Mouse (Mus musculus): ENCODE results near the gene Slc12a9. TPM values are rescaled to one million over a fixed set of nuclear protein-coding genes. Genes with fewer than 3 reads are reported as not detected.

The Slc12a9 gene
- polyA plus RNA-seq, 1 experiment: 0.44 TPM

DNA sequence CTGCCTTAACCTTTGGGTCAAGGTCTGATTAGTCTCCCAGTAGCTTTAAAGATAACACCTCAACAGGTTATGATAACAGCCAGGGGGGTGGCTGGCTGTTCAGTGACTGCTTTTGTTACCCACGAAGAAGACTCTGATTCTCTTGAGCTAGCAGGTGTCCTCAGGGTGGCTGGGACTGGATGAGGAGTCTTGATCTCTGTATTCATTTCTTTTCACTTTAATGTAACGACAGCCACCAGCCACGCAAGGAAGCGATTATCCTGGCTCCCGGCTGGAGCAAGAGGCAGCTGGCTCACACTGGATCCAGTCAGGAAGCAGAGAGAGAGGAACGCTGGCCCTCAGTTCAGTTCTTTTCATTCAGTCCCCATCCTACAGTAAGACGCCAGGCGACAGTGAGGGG lies 3.8 kb upstream of the Slc12a9 start:
- TF ChIP-seq GATA1 (IDR thresholded peaks at IDR 0.05; ENCODE audit: low read length): no peak

DNA sequence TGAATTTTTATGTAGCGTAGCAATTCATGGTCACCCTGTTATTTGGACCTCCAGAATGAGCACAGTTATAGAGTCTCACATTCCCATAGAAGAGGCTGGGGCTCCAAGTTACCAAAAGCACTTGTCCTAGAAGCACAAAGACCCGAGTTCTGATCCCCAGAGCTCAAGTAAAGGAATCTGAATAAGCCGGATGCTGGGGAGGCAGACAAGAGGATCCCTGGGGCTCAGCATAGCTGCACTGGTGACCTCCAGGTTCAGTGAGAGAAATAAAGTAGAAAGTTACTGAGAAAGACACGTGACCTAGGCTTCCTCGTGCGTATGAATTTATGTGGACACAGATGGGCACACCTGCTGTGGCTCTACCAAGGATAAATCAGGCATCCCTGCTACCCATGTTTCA lies 1.7 kb upstream of the Slc12a9 start:
- TF ChIP-seq GATA1 (IDR thresholded peaks at IDR 0.05; ENCODE audit: low read length): no peak

DNA sequence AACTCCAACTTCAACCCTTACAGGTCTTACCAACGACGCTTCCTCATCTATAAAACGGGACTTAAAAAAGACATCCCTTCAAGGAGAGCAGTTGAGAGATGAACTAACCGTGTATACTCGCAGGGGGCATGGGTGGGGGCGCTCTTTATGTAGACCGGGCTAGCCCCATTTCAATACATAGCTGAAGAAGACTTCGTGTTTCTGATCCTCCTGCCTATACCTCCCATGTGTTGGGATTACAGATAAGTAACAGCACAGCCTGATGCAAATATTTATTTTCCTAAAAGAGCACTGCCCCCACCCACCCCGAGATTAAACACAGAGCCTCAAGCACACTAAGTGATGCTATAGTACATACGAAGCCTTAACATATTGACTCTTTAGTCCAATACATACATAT lies 920 bp upstream of the Slc12a9 start:
- TF ChIP-seq GATA1 (IDR thresholded peaks at IDR 0.05; ENCODE audit: low read length): no peak

DNA sequence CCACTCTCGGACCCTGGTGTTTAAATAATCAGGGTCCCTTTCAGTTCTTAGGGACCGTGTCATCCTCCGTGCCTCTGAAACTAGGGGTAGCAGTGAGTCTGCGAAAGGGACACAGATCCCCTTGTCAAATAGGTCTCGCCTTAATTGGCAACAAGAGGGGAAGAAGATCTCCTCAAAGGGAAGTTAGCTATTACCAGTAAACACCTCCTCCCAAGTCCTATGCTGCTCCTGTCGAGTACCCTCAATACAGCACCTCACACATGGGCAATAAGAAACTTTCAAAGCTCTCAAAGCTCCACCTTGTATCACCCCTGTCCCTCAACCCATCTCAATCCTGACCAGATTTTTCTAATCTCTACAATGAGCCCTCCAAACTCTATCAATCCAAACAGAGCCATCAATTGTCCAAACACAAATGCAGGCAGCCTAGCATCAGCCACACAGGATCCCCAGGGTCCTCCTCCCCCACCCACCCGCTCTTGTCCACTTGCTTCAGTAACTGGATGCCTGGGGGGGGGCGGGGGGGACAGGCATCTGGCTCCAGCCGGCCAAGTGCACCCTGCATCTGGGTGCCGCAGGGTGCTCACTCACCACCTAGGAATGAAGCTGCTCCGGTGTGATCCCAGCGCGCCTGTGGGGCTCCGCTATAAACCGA lies 413 bp downstream of the Slc12a9 start:
- no peak for TF ChIP-seq GATA1 (IDR thresholded peaks at IDR 0.05; ENCODE audit: low read length)

DNA sequence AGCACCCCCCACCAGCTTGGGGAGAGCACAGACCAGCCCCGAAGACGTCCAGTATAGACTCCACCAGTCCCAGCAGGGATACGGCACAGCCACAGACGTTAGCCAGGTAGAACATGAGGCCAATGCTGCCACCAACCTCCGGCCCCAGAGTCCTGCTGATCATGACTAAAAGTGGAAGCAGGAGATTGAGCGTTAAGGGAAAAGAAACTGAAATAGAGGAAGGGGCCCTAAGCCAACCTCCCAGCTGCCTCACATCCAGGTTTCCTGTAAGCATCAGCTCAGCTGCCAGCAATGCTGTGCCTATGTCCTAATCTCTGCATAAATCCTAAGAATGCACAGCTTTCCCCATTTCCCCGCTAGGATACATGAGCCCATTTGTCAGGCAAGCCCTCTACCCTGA lies 2.5 kb downstream of the Slc12a9 start:
- TF ChIP-seq GATA1 (IDR thresholded peaks at IDR 0.05; ENCODE audit: low read length): no peak

DNA sequence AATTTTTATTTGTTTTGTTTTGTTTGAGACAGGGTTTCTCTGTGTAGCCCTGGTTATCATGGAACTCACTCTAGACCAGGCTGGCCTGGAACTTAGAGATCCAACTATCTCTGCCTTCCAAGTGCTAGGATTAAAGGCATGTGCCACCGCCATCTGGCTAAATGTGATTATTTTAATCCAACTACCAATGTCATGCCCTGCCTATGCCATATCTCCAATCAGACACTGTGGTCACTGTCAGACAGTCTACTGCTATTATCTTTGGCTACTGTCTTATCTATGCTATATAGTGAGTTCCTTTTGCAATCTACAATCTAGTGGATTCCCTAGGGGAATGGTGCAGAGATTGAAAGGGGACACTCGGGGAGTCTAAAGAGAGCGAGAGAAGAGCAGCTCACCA lies 12.4 kb downstream of the Slc12a9 start:
- TF ChIP-seq GATA1 (IDR thresholded peaks at IDR 0.05; ENCODE audit: low read length): peak; percentile 88

DNA sequence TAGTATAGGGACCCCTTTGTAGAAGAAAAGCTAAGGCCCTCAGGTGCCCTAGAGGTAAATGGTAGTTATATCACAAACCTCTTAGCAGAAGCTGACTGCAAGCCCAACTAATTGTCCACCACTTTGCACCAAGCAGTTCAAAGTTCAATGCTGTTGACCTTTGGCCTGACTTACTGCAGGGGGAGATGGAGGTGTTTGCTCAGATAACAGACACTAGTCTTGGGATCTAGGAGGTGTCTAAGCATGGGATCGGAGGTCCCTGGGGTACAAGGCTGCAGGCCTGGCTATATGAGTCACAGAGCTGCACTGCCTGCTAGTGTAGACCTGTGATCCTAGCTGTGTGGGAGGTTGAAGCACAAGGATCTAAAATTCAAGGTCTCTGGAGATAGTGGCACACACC lies 14.8 kb downstream of the Slc12a9 start:
- TF ChIP-seq GATA1 (IDR thresholded peaks at IDR 0.05; ENCODE audit: low read length): no peak

DNA sequence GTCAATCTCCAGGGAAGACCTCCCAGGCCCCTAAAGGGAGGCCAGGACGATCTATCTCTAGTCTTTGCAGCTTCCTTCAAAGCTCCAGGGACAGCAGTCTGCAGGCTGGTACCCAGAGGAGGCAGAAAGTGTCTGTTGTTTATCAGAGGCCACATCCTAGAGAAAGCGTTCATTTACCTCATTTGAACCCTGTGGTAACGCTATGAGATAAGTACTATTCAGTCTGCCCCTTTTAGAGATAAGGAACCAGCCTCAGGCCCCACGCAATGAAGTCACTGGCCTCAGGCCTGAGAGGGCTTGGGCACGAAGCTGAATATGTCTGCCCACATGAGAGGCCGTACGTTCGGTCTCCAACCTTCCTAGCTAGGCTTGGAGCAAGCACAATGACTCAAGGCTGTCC lies 16.0 kb downstream of the Slc12a9 start:
- TF ChIP-seq GATA1 (IDR thresholded peaks at IDR 0.05; ENCODE audit: low read length): peak; percentile 90

DNA sequence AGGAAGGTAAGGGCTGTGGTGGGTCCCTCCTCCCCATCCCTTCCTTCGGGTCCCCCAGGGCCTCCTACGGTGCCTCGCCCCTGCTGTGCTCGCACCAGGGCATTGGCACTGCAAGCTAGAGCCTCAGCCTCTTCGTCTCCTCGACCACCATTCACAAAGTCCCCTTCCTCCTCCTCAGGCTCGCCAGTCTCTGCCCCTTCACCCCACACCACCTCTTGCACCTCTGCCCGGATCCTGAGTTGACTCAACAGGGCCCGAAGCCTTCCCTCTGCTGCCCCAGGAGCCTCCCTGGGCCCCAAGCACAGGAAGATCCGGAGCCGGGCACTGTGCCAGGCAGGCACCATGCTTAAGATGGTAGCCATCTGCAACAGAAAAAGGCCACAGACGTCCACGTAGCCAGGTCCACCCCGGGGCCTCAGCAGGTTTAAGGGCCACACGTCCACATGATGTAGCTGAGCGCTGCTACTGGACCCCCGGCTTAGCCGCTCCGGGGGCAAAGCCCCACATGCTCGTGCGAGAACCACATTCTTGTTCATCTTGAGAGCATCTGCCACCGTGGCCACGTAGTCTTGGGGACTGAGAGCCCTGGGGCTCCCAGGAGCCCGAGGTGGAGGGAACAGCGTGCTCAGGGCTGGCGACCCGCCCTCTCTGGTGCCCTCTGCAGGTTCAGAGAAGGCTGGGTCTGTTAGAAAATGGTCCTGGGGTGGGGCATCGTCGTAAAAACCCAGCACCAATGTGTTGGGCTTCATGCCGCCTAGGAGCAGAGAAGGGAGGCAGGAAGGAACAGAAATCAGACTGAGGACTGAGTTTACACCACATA lies 18.1 kb downstream of the Slc12a9 start:
- TF ChIP-seq GATA1 (IDR thresholded peaks at IDR 0.05; ENCODE audit: low read length): no peak

DNA sequence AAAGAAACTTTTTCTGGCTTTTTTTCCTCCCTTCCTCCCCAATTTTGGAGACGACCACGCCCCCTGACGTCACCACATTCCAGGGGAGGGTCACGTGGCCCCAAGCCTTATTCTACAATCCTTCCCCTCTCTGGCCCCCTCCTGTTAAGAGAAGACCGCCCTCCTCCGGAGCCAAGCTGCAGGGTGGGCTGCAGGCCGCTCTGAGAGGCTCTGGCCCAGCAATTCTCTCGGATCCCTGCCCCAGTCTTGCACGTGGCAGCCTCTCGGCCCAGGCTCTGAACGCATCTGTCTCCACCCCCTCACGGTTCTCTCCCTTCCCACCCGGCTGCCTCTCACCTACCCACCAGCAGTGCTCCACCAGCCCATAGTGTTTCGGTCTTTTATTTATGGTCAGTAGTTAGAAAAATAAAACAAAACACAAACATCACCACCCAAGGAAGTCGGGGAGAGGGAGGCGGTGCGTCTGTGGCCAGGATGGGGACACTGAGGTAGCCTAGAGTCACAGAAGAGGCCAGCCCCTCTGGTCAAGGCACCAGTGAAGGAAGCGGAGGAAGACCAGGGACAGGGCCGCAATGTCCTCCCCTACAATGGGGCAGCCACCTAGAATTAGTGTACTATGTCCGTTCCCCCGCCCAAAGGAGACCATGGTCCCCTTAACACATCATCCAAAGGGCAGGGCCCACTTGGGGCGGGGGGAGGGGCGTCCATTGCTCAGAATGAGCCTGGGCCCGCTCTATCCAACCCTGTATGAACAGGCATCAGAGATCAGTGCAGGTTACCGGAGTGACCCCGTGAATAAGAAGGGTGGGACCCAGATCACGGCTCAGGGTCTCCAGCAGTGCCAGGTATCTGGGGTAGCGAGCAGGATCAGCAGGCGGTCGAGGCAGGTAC lies 19.0 kb downstream of the Slc12a9 start, which contains the start of gene Trip6:
Gene Trip6, minus strand, starts transcription at position 212 of the 891 bp plus-strand sequence.
- no peak for TF ChIP-seq GATA1 (IDR thresholded peaks at IDR 0.05; ENCODE audit: low read length)

DNA sequence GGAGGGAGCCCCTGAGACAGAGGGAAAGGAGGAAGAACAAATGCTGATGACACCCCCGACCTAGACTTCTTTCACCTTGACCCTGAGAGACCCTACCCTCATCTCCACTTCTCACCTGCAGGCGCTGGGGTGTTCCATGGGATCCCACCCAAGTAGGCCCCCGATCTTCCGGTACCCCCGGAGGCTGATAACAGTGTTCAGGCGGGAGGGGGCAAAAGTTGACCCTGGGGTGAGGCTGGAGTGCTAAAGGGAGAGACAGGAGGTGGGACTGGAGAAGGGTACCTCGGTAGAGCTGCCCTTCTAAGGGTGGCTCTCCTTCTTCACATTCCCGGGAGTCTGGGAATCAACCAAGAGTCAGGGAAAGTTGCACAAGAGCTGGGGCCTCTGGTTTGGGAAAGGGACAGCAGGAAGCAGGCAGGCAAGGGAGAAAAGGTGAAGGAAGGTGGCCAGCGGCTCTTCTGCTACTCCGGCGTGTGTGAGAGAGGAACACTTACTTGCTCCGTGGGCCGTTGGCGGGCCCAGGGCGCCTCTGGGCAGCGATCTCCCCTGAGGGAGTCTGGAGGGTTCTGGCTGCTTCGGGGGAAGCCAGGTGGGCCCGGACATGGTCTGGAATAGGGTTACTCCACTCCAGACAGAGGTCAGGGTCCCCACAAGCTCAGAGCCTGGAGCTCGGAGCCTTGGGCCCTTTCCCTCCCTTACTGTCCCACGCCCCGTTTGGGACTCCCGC lies 19.8 kb downstream of the Slc12a9 start:
- TF ChIP-seq GATA1 (IDR thresholded peaks at IDR 0.05; ENCODE audit: low read length): no peak

DNA sequence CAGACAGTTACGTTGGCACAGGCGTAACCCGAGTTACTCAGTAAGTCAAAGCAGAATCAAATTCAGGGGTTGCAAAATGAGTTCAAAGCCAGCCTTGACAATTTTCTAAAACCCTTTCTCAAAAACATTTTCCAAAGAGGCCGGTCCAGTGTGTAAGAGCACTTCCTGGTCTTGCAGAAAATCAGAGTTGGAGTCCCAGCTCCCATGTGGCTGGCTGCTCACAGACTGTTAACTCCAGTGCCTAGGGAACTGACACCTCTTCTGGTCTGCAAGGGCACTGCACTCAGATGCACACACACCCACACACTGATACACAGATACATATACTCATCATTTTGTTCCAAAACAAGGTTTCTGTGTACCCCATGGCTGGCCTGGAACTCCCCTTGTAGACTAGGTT lies 25.0 kb downstream of the Slc12a9 start:
- no peak for TF ChIP-seq GATA1 (IDR thresholded peaks at IDR 0.05; ENCODE audit: low read length)

DNA sequence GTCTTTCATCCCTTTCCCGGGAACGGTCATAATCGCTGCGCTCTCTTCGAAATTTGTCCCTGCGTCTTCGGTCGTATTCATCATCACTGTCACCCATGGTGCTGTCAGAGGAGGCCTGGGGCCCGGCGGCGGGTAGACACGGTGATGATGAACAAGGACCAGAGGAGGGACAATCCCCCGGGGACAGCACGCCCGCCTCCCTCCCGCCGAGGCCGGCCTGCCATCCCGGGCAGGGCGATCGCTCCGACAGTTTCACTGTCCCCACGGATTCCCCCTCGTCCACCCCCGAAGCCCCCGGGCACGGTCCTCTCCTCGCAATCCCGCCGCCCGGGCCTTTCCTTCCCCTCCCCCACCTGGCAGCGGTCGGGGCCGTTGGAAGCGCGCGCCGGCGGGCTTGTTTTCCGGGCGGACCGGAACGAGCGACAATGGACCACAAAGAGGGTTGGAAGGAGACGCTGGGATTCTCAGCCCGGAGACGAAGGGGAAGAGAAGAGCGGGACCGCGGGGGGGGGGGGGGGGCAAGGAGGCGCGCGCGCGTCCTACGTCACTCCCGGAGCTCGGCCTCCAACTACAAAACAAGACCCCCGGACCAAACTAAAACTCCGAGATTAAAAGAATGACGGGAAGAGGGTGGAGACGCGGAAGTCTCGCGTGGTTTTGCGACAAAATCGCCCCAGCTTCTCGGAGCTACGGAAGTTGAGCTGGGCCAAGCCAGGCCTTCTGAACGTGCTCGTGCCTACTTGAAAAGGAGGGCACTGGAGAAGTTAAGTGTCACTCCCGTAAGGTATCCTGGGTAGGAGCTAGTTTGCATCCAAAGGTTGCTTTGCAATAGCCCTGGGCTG lies 26.1 kb downstream of the Slc12a9 start, which contains the start of gene Srrt:
Gene Srrt, minus strand, starts transcription at position 604 of the 842 bp plus-strand sequence.
- no peak for TF ChIP-seq GATA1 (IDR thresholded peaks at IDR 0.05; ENCODE audit: low read length)

DNA sequence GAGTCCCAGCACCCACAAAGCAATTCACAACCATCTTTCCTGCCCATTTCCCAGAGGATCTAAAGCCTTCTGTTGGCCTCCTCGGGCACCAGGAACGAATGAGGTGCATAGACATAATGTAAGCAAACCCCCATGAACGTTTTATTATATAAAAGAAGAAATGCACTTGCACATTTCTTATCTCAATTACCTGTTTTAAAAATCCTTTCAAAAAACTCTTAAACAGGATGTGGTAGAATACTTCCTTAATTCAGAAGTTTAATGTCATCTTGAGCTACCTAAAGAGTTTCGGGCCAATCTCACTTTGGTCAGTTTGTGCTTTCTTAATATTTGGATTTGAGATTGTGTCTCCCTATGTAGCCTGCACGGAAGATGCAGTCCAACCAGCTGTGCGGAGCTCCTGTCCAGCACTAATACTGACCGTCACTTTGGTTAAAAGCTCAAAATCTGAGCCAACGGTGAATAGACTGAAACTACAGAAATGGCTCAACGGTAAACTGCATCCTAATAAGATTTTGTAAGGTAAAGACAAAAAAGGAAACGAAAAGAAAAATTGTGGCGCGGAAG lies 26.9 kb downstream of the Slc12a9 start:
- TF ChIP-seq GATA1 (IDR thresholded peaks at IDR 0.05; ENCODE audit: low read length): no peak
